Mouse (Mus musculus): Measurements from ENCODE around the gene Scn8a. TPM values are rescaled to one million over a fixed set of nuclear protein-coding genes. Genes with fewer than 3 reads are reported as not detected.

Scn8a gene
- polyA plus RNA-seq, 2 experiments, result 4.7 to 8.4 TPM

- Histone ChIP-seq H3K27ac (replicated peaks; ENCODE audit: low read depth, low read length) (no peak overlapping the region), H3K27me3 (ENCODE audit: control insufficient read depth, insufficient read depth, low read length) (peaks cover 43% of the 10 kb centered on the region)
Measured at GRCm38 (mm10) chr15:101052560-101053501, 183.2 kb downstream of the Scn8a start.

GRCm38 (mm10) chr15:101053832-101054459 is 184.3 kb downstream of the Scn8a start:
- no peak for ATAC-seq (ENCODE audit: low FRiP score, low read depth)
- H3K9me3 ChIP-seq (ENCODE audit: control insufficient read depth, low read length), result no peaks in the 10 kb centered on the region
- DNase-seq (ENCODE audit: low spot score), result no peak

More at GRCm38 (mm10) chr15:101052560-101053501, 183.2 kb downstream of the Scn8a start:
- Histone ChIP-seq H3K9me3 (ENCODE audit: control insufficient read depth, low read length) (no peaks in the 10 kb centered on the region), H3K9ac (ENCODE audit: low read depth, low read length, severe bottlenecking) (peak overlapping the region; percentile 45), H3K36me3 (ENCODE audit: control insufficient read depth, insufficient read depth, low read length) (0 out of 2 replicates have a peak, but pooled peaks cover 14% of the 10 kb centered on the region), H3K4me1 (ENCODE audit: control insufficient read depth, insufficient read depth, low read length) (peaks cover 11% of the 10 kb centered on the region; the same call in 1 of the 2 replicates), H3K4me3 (replicated peaks; ENCODE audit: low read length) (peak overlapping the region; percentile 41), H3K4me2 (replicated peaks; ENCODE audit: low read depth, low read length, severe bottlenecking) (peak overlapping the region; percentile 61)
- WGBS, result 14% methylated on average over 51 of the region's 120 CpGs
- ATAC-seq (ENCODE audit: low FRiP score, low read depth) (no peak), DNase-seq (ENCODE audit: low spot score) (no peak)
- no peak for TF ChIP-seq POLR2A (IDR thresholded peaks at IDR 0.05; ENCODE audit: borderline replicate concordance, extremely low read depth, insufficient read depth, insufficient read length)

GRCm38 (mm10) chr15:101054541-101054940 is 184.9 kb downstream of the Scn8a start:
- no peak for DNase-seq (ENCODE audit: low spot score)
- TF ChIP-seq POLR2A (IDR thresholded peaks at IDR 0.05; ENCODE audit: borderline replicate concordance, extremely low read depth, insufficient read depth, insufficient read length), result no peak
- Histone ChIP-seq H3K4me2 (replicated peaks; ENCODE audit: low read depth, low read length, severe bottlenecking) (no peak overlapping the region), H3K27me3 (ENCODE audit: control insufficient read depth, insufficient read depth, low read length) (peaks cover 39% of the 10 kb centered on the region), H3K4me1 (ENCODE audit: control insufficient read depth, insufficient read depth, low read length) (peaks cover 11% of the 10 kb centered on the region; the same call in 1 of the 2 replicates), H3K36me3 (ENCODE audit: control insufficient read depth, insufficient read depth, low read length) (0 out of 2 replicates have a peak, but pooled peaks cover 12% of the 10 kb centered on the region), H3K9ac (ENCODE audit: low read depth, low read length, severe bottlenecking) (no peak overlapping the region), H3K9me3 (ENCODE audit: control insufficient read depth, low read length) (no peaks in the 10 kb centered on the region), H3K4me3 (replicated peaks; ENCODE audit: low read length) (0 out of 2 replicates have a peak overlapping the region, but pooled peaks have one; percentile 41), H3K27ac (replicated peaks; ENCODE audit: low read depth, low read length) (no peak overlapping the region)
- WGBS, result 84% methylated on average over 10 of the region's 10 CpGs
- ATAC-seq (ENCODE audit: low FRiP score, low read depth), result no peak

More at GRCm38 (mm10) chr15:101053832-101054459, 184.3 kb downstream of the Scn8a start:
- H3K4me1 ChIP-seq (ENCODE audit: control insufficient read depth, insufficient read depth, low read length), result peaks cover 11% of the 10 kb centered on the region; the same call in 1 of the 2 replicates
- H3K27me3 ChIP-seq (ENCODE audit: control insufficient read depth, insufficient read depth, low read length), result peaks cover 39% of the 10 kb centered on the region
- no peak overlapping the region for H3K27ac ChIP-seq (replicated peaks; ENCODE audit: low read depth, low read length)
- peak overlapping the region; percentile 61 for H3K4me2 ChIP-seq (replicated peaks; ENCODE audit: low read depth, low read length, severe bottlenecking)
- peak overlapping the region; percentile 41 for H3K4me3 ChIP-seq (replicated peaks; ENCODE audit: low read length)
- WGBS, result 10% methylated on average over 48 of the region's 65 CpGs
- no peak for TF ChIP-seq POLR2A (IDR thresholded peaks at IDR 0.05; ENCODE audit: borderline replicate concordance, extremely low read depth, insufficient read depth, insufficient read length)
- H3K9ac ChIP-seq (ENCODE audit: low read depth, low read length, severe bottlenecking), result peak overlapping the region; percentile 45
- H3K36me3 ChIP-seq (ENCODE audit: control insufficient read depth, insufficient read depth, low read length), result 0 out of 2 replicates have a peak, but pooled peaks cover 14% of the 10 kb centered on the region

GRCm38 (mm10) chr15:101056225-101056624 is 186.6 kb downstream of the Scn8a start:
- 37% methylated on average over 10 of the region's 10 CpGs for WGBS
- Histone ChIP-seq H3K4me2 (replicated peaks; ENCODE audit: low read depth, low read length, severe bottlenecking) (no peak overlapping the region), H3K27ac (replicated peaks; ENCODE audit: low read depth, low read length) (no peak overlapping the region), H3K4me3 (replicated peaks; ENCODE audit: low read length) (no peak overlapping the region), H3K9ac (ENCODE audit: low read depth, low read length, severe bottlenecking) (no peak overlapping the region), H3K9me3 (ENCODE audit: control insufficient read depth, low read length) (no peaks in the 10 kb centered on the region), H3K27me3 (ENCODE audit: control insufficient read depth, insufficient read depth, low read length) (peaks cover 39% of the 10 kb centered on the region), H3K4me1 (ENCODE audit: control insufficient read depth, insufficient read depth, low read length) (peaks cover 11% of the 10 kb centered on the region; the same call in 1 of the 2 replicates), H3K36me3 (ENCODE audit: control insufficient read depth, insufficient read depth, low read length) (0 out of 2 replicates have a peak, but pooled peaks cover 11% of the 10 kb centered on the region)
- TF ChIP-seq POLR2A (IDR thresholded peaks at IDR 0.05; ENCODE audit: borderline replicate concordance, extremely low read depth, insufficient read depth, insufficient read length), result no peak
- ATAC-seq (ENCODE audit: low FRiP score, low read depth) (peak; percentile 72), DNase-seq (ENCODE audit: low spot score) (peak; percentile 77)

Data from limb, embryonic 14.5 days (tissue).